Mouse (Mus musculus): ENCODE measurements around the gene Itpkc.

- no peak for TF ChIP-seq CTCF (IDR thresholded peaks at IDR 0.05; ENCODE audit: borderline replicate concordance, insufficient read depth, low read length)
- TF ChIP-seq POLR2A (IDR thresholded peaks at IDR 0.05; ENCODE audit: low read depth, low read length), result no peak
Observed at GRCm38 (mm10) chr7:27168371-27168770, 60.1 kb downstream of the Itpkc start.

Data from embryonic fibroblast, embryonic 13.5 days (primary cell).